Mouse (Mus musculus): ENCODE measurements at regions not wholly inside any gene's neighbourhood (a gene's known extent, or its start where the extent isn't known, plus 50 kb on each side); places are given as distances from the start of the nearest gene placed in this dataset.

DNA sequence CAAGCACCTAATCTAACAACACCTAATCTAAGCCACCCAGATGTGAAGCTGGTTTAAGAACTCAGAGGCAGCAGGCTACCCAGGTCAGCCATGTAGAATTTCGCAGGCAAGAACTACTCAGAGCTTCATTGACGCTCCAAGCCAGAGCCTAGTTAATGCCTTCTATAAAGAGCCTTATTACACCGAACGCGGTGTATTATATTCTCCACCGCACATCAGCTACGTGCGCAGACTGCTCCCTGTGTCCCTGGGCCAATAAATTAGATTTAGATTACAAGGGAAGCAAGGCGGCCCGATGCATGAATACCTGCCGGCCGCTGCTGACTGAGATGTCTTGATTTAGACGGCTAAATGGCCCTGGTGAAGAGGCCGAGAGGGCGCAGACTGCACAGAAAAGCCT lies 84.7 kb upstream of the Stx16 start:
- no peak for TF ChIP-seq CTCF (IDR thresholded peaks at IDR 0.05; ENCODE audit: insufficient read depth, low read length)
- TF ChIP-seq POLR2A (IDR thresholded peaks at IDR 0.05; ENCODE audit: borderline replicate concordance, extremely low read depth, low read depth, low read length): no peak
